Mouse (Mus musculus): Measurements from ENCODE around the gene Gm10322.

Gene Gm10322

DNA sequence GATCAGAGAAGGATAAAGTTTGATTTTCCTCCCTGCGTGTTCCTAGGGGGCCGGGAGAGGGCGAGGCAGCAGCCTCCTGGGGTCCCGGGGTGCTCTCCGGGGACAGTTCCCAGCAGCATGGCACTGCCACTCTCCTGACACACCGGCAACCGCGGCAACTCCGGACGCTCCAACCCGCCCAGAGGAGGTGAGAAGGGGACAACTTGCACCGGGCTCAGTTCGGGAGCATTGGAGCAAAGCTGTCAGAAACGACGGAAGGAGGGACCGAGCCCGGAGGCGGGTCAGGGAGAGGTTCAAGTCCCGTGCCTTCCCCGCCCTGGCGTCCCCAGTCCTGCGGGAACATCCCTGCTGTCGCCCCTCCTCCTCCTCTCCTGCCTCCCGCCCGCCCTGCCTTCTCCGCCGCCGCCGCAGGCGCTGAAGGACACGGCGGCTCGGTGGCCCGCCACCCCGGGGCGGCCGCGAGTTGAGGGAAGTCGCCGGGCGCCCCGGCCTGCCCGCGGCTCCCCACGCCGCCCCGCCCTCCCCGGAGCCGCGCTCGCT, at the start of gene Gm10322:
TSS of gene Gm10322 (plus strand) at position 83 of the 540 bp plus-strand sequence.
- DNase-seq (ENCODE audit: low spot score in 2 of 2): peak; percentile 35 to 41

DNA sequence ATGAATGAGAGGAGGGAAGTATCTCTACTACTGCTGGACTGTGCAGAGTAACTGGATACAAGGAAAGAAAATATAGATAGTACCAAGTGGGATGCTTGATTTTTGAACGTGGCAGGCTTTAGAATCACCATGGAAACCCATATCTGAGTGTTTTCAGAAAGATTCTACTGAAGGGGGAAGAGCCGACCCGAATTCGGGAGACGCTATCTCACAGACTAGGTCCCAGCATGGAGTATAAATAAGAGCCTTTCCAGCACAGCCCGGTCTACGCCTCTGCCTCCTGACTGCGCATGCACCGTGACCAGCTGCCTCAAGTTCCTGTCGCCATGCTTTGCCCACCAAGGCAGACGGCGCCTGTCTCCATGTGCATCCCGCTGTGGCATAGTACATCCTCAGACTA, 48.9 kb upstream of the Gm10322 start:
- no peak for DNase-seq (ENCODE audit: low spot score in 2 of 2)

DNA sequence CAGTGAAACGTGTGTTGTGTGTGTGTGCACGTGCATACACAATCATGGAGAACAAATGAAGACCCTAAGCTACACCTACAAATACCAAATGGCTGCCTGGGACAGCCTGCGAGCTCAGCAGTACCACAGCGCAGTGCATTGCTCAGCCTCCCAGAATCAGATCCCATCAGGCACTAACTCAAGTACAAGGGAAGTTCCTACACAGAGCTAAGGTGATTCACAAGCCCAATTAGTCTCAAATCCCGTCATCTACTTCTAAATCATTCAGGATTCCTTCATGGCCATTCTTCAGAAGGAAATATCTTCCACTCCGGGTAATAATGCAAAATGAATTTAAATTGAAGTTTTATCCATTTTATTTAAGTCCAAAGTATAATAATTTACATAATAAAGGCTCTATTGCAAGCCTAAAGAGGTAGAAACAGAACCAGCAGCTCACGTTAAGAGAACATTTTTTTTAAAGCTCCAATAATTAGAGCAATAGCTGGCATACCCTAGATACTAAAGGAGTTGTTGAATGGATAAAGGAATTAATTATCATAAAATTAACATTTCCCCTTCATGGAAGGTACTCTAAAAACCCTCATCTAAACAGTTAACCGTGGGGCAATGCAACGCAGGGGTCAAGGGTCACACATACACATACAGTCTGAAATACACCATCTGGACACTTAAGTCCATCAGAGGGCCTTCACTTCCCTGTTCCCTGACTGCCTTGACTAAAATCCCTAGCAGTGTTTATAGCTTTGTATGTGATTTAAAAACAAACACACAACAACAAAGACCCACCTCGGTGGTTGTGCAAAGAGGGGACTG, 47.0 kb upstream of the Gm10322 start:
- no peak for DNase-seq (ENCODE audit: low spot score in 2 of 2)

DNA sequence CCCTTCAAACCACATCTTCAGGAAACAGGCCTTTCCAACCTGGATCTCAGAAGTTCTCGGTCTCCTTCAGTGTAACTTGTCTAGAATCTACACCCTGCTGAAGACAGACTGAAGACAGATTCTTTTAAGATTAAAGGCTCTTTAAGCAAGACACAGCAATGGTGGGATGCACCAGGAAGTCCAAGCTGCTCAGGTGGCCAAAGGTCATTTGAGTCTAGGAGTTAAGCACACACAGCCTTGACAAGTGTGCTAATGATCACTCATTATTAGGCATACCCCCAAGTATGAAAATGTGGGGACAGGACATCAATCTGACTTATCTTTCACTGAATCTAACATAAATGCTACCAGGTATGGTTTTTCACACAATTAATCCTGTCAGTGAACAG, 46.4 kb upstream of the Gm10322 start:
- no peak for DNase-seq (ENCODE audit: low spot score in 2 of 2)

DNA sequence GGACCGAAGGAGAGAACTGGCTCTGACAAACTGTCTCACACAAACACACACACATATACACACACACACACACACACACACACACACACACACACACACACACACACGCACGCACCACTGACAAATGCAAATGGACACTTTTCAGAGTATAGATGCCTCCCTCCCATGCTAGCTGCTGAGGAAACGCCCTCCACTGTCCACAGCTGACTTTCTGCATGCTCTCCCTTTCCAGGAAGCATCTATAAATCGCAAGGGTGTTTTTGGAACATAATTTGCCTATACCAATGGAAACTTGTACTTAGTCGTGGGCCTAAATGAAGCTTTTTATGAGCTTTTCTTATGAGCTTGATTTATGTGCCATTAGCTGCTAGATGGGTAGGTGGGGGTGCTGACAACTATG, 45.5 kb upstream of the Gm10322 start:
- no peak for DNase-seq (ENCODE audit: low spot score in 2 of 2)

DNA sequence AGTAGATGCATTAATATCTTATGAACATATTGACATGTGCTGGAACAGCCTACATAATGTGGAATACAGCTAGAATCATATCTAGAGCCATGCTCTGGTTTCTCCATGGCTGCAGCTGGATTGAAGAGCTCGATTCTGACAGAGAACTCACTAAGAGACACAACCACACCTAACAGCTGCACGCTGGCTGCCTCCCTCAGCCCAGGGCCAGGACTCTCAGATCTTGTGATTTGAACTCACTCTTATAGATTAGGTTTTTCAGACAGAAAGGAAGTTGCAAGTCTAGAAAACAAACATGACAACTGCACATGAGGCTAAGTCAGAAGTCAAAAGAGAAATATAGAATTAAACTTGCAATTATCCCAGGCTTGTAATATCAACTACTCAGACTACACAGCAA, 45.1 kb upstream of the Gm10322 start:
- no peak for DNase-seq (ENCODE audit: low spot score in 2 of 2)

DNA sequence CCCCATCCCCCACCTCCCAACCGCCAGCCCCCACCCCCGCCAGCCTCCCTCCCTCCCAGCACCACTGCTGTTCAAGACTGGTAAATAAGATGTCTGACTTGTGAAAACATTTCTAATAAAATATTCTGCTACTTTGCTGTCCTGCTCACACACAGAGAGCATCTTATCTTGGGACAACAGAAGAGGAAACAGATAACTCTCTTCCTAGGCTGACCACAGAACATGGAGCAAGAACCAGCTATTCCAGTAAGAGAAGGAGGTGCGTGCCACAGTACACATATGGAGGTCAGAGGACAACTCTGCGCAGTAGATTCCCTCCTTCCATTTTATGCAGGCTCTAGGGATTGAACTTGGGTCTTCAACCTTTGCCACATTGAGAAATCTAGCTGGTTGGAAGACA, 44.6 kb upstream of the Gm10322 start:
- no peak for DNase-seq (ENCODE audit: low spot score in 2 of 2)

DNA sequence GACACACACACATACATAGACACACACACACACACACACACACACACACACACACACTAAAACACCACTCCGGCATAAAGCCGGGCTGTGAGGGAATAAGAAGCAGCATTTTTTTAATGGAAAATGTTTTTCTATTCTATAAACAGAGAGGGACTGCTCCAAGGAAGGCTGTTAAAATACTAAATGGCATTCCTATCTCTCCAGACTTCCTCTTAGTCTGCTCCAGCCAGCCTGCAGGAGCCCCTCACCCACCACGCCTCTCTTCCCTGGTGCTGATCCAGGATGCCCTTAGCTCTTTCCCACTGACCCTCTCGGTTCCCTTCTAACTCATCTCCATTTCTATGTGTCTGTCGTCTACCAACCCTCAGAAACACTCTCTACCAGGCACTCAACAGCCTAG, 43.9 kb upstream of the Gm10322 start:
- DNase-seq (ENCODE audit: low spot score in 2 of 2): no peak

DNA sequence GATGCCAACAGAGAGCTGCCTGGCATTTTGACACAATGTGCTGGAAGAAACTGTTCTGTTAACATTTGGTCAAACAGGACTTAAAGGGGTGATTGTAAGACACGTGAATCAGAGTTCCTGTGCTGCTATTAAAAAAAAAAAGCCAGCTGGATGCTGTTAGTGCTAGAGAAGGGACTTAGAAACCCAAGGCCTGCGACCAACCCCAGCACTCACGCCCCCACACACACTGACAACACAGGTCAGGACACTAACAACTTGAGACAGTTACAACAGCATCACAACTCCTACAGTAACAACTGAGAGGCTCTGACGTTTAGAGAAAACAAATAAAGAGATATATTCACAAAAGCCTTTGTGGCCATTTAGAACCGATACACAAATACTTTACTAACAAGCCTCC, 39.6 kb upstream of the Gm10322 start:
- no peak for DNase-seq (ENCODE audit: low spot score in 2 of 2)

DNA sequence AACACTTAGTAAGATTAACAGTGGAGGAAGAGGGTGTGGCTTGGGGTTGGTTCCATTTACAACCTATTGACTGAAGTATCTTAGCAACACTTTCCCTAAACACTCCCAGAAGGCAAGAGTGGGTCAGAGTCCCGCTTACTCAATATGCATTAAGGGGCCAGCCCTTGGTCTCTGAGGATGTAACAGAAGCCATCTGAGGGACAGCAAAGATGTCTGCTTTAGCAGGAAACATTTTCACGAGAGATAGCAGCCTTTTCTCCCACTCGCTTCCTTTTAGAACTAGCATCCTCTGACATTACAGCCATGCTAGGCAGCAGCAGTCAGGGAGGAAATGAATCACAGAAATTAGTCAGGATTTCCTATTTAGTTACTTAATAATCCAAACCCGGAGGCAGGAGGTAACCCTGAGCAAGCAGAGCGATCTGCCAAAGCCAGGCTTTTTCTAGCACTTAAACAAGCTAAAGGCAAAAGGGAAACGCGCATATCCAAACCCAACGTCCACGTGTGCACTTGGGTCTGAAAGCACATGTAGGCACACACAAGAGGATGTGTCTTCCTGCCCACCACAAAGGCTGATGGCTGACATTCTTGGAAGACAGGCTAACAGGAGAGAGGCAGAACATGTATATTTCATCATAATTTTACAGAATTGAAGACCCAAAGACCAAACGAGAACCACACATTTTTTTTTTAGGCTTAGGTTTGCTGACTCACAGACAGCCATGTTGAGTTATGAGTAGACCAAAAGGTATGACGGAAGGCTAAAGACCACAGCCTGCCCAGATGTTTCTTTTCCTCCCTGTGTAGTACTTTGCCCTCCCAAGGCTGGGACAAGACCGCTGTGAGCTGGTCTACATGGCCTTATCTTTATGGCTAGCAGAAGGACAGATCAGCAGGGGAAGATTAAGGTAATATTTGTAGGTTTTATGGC, 37.7 kb upstream of the Gm10322 start:
- DNase-seq (ENCODE audit: low spot score in 2 of 2): no peak

DNA sequence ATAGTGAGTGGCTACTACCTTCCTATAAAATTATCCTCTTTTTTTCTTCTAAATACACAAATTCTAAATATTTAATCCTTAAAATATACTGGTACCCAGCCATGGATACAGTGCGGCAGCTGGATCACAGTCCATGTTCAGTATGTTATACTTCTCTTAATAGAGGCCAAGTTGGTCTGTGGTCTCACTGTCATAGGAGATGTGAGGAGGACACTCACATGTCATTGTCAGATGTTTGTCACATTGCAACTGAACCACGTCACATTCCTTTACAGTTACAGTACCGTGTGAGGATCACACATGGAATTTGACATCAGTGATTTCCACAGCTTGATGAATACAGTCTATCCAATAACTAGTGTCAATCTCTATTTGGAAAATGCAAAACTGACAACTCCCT, 36.2 kb upstream of the Gm10322 start:
- DNase-seq (ENCODE audit: low spot score in 2 of 2): no peak

DNA sequence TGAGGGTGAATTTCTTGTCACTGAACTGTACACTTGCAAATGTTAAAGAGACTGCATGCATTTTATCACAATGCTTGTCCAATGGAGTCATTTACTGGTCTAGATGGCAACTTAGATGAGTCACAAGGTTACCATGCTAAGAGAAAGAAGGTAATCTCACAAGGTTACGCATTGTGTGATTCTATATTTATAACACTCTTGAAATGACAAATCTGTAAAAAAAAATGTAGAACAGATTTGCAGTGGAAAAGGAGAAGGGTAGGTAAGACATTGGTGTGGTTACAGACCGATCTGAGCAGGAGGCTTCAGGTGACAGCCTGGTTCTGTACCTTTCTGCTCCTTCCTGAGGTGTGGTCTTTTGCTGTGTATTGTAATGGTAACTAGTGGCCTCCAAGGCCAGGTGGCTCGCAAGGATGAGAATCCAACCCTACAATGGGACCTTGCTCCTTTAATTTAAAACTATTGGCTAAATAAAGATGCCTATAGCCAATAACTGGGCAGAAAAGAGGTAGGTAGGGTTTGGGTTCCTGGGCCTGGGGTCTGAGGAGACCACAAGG, 35.2 kb upstream of the Gm10322 start:
- no peak for DNase-seq (ENCODE audit: low spot score in 2 of 2)

DNA sequence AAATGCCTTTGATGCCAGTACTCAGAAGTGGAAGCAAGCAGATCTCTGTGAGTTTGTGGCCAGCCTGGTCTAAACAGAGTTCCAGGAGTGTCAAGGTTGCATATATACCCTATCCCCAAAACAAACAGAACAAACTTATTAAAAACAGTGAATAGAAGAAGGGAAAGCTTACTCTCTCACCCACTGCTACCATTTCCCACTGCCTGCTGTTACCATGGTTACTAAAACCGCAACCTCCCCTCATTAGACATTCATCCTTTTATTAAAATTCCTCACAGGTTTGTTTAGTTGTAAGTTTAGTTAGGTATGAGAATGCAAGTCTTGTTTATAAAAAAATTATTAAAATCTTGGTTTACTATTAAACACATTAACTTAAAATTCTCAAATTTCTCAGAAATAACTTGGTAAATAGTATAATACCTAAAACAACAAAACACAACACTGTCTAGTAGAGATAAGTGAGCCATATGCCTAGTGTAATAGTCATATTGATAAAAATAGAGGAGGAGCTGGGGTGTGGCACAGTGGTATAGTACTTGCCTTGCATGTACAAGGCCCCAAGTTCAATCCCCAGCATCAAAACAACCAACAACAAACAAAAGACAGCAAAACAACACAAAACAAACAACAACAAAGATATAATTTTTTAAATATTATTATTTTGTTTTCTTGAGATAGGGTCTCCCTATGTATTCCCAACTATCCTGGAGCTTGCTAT, 33.9 kb upstream of the Gm10322 start:
- DNase-seq (ENCODE audit: low spot score in 2 of 2): no peak

DNA sequence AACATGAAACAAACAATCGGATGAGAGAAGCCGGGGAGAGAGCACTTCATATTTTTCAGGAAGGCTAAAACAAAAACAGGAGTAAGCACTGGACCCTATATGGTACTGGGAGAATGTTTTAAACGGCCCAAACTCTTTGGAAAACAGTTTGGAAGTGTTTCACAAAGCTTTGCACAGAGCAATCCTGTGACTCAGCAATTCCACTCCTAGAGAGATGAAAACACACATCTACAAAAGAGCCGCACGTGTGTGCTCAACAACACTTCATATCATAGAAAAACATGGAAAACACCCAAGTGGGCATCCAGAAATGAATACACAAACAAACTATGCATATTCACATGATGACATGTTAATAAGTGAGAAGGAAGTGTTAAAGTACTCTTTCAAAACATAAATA, 30.2 kb upstream of the Gm10322 start:
- DNase-seq (ENCODE audit: low spot score in 2 of 2): no peak

DNA sequence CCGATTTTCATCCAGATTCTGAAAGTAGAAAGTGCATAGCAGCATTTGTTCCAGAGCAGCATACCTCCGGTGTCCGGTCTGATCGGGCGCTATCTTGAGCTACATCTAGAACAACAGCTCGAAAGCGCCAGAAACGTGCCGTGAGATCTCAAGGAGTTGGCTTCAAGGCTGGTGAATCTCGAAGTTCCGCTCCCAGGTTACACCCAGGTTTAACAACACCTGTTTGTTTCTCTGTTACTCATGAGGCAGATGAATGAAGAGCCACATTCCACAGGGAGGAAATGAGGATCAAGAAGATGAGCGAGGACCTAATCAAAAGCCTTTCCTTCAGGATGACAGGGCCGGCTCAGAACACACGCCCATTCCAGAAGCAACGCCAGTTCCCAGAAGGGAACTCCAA, 29.0 kb upstream of the Gm10322 start:
- no peak for DNase-seq (ENCODE audit: low spot score in 2 of 2)

DNA sequence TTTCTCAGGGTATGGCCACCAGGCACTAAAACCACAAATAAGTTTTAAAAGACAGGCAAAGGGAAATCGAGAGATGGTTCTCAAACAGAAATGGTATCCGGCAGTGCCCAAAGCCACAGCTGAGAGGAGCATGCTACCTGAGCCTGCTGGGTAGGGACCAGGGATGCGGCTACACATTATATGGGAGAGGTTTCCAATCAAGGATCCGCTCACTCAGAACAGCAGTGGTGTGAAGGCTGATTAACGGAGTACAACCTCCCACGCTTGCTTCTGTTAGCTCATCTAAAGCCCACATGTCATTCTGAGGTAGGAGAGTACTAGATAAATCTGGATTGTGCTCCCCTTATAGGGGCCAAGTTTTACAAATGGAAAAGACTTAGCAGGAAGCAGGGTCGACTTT, 27.7 kb upstream of the Gm10322 start:
- no peak for DNase-seq (ENCODE audit: low spot score in 2 of 2)

DNA sequence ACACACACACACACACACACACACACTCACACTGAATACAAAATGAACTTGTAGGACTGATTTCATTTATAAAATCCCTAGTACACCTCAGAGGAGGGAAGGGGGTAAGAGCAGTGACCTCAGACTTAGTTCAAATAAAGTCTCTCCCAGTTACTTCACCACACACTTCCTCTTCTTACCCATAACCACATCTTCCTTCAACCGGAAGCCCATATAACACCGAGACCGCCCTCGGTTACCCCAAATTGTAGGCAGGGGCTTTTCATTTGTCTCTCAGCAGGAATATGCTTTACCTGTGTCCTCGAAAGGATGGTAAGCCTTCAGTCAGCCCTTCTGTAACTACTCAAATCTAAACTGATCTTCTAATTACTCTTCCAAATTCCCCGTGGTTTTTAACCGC, 26.4 kb upstream of the Gm10322 start:
- no peak for DNase-seq (ENCODE audit: low spot score in 2 of 2)

DNA sequence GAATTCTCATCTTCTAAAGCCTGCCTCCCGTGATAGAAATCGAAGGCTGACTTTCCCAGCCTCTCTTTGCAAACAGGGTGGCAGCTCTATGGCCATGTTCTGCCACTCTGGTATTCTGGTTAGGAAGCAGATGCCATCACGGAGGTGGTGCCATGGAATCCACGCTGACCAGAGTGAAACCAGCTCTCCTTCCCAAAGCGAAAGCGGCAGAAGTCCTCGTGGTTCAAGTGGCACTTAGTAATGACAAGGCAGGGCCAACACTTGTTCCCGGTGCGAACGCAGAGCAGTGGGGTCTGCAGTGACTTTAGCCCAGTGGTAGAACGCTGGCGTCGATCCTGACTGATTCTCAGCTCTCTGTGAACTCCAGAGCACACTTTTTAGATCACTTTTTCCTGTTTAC, 26.0 kb upstream of the Gm10322 start:
- DNase-seq (ENCODE audit: low spot score in 2 of 2): no peak

DNA sequence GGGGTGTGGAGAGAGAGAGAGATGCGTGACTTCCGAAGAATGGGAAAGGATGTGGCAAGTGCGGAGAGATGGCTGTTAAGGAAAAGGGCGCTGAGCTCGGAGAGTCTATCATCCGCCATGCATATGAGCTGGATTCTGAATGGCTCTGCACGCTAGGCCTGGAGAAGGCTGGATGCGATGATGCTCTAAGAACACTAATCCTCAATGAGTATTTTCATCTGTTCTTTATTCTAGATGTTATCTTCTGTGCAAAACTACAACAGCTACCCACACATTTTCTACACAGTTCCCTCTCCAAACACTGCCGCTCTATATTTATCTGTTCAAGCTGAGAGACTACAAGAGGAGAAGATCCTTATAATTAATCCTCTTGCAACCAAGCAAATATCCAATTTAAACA, 25.3 kb upstream of the Gm10322 start:
- no peak for DNase-seq (ENCODE audit: low spot score in 2 of 2)

DNA sequence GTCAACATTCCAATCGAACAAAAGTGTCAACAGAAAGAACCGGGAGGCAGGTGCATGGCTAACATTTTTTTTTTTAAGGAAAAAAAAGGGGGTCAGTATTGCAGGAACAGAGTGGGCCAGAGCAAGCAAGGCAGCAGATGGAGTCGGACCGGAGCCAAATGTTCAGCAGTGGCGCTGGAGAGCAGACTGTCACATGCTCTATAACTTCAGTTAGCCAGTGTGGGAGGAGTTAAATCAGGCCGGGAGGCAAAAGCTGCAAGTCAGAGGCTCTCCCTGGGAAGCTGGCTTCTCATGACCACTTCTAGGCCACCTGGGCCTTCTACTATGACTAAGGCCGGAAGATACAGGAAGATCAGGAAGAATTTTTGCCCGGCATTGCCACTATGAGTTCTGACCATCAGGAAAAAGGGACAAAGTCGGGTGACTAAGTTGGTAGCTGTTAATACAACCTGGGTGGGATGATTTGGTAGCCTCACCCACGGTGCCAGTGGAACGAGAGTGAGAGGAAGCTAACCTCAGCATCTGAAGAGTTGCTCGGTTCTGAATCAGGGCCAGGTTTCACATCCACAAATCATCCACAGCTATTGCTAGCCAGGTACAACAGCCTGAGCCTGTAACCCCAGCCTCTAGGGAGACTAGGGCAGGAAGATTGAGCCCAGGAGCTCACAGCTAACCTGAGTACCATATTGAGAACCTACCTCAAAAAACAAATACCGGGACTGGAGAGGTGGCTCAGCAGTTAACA, 21.9 kb upstream of the Gm10322 start:
- peak; percentile 31 to 47 for DNase-seq (ENCODE audit: low spot score in 2 of 2)

DNA sequence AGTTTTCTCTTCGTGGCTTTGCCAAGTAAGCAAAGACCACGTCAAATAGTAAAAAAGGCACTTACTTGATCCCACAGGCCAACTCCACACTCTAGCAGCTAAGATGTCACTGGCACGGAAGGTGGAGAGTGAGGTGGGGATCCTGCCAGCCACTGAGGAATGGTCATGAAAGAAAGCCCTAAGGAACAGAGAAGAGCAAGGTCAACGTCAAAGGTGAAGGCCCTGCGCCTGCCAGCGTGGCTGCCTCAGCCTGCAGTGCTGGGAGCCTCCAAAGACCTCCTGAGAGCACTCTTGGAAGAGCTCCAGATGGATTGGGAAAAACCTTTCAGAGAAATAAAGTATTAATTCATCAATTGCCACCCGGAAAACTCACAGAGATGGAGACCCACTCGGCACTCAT, 15.3 kb upstream of the Gm10322 start:
- DNase-seq (ENCODE audit: low spot score in 2 of 2): no peak
